Mouse (Mus musculus) cerebellum, adult 2 months (tissue): Measurements from ENCODE around the gene Mmd. TPM values are rescaled to one million over a fixed set of nuclear protein-coding genes. Genes with fewer than 3 reads are reported as not detected.

Experiments used
- DNase-seq, 2 experiments: peaks; one replicate each; pipeline ENCODE4 v3.0.0; 2021
- H3K27ac ChIP-seq: fragments of 200-500 bp; 2 replicates; pipeline ENCODE4 v1.5.1; 2012; ENCODE audit warnings: low read length, control low read depth, inconsistent platforms; ENCODE audit not compliant: insufficient read depth
- H3K27me3 ChIP-seq: fragments of 200-500 bp; 2 replicates; pipeline ENCODE4 v1.6.1; 2012; ENCODE audit warnings: inconsistent platforms, mild to moderate bottlenecking, low read length, moderate library complexity; ENCODE audit not compliant: control insufficient read depth, insufficient read depth
- H3K4me1 ChIP-seq: fragments of 200-500 bp; 2 replicates; pipeline ENCODE4 v1.6.1; 2011; ENCODE audit warnings: low read length; ENCODE audit not compliant: control insufficient read depth, insufficient read depth
- H3K4me3 ChIP-seq: fragments of 200-500 bp; replicated peaks from 2 replicates; pipeline ENCODE3; 2011; ENCODE audit warnings: mild to moderate bottlenecking, low read depth, low read length, control low read depth; ENCODE audit not compliant: insufficient read depth
- CTCF ChIP-seq: fragments of 200-500 bp; IDR thresholded peaks from 2 replicates; pipeline ENCODE4 v1.5.1; 2011; ENCODE audit warnings: low read depth, mild to moderate bottlenecking, control low read depth, low read length, moderate library complexity, borderline replicate concordance; ENCODE audit not compliant: insufficient read depth
- POLR2A ChIP-seq: fragments of 200-500 bp; IDR thresholded peaks from 2 replicates; pipeline ENCODE4 v1.6.1; 2011; ENCODE audit warnings: low read length, control low read depth, borderline replicate concordance; ENCODE audit not compliant: insufficient read depth
- WGBS: fragments of 180-500 bp; shearing (Covaris S2); methylation state at CpG from one replicate; pipeline ENCODE4 v1.1.7; 2018; 5-methylcytosine and 5-hydroxymethylcytosine counted together
- polyA plus RNA-seq: library from polyadenylated mRNA; depleted of rRNA; stranded (reverse); fragments of >200 nt; gene quantifications from 2 replicates; pipeline ENCODE4 v1.2.3, GENCODE M21; 2012; rRNA removed

The Mmd gene
- polyA plus RNA-seq, 1 experiment = 27.3 TPM

- Histone ChIP-seq H3K27ac (no peak overlapping the region), H3K27me3 (no peaks in the 10 kb centered on the region), H3K4me3 (no peak overlapping the region), H3K4me1 (no peaks in the 10 kb centered on the region)
- 89% methylated on average over 3 of the region's 3 CpGs for WGBS
- DNase-seq = no peak
- no peak for TF ChIP-seq POLR2A
- no peak for TF ChIP-seq CTCF
These were observed 75.3 kb downstream of the Mmd start for GRCm38 (mm10) chr11:90324597-90324996.

GRCm38 (mm10) chr11:90326146-90326545 is 76.9 kb downstream of the Mmd start:
- 94% methylated on average over 5 of the region's 5 CpGs for WGBS
- DNase-seq = no peak
- Histone ChIP-seq H3K4me3 (no peak overlapping the region), H3K27me3 (no peaks in the 10 kb centered on the region), H3K4me1 (no peaks in the 10 kb centered on the region), H3K27ac (no peak overlapping the region)
- TF ChIP-seq POLR2A = no peak
- TF ChIP-seq CTCF = no peak

GRCm38 (mm10) chr11:90326836-90327235 is 77.6 kb downstream of the Mmd start:
- Histone ChIP-seq H3K27me3 (no peaks in the 10 kb centered on the region), H3K4me1 (no peaks in the 10 kb centered on the region), H3K27ac (no peak overlapping the region), H3K4me3 (no peak overlapping the region)
- DNase-seq = no peak
- 8% methylated on average over 1 of the region's 1 CpGs for WGBS
- TF ChIP-seq CTCF (no peak), POLR2A (no peak)

Other genes with a start within 250 kb of the Mmd start
- 2.8 and 2.9 TPM in 2 replicates for gene Pctp, start 246.6 kb upstream of the Mmd start, polyA plus RNA-seq
- 8.1 and 9.2 TPM in 2 replicates for gene Tmem100, start 219.1 kb upstream of the Mmd start, polyA plus RNA-seq
- 4.9 and 5.0 TPM in 2 replicates for gene Gm45716, start 61.8 kb upstream of the Mmd start, polyA plus RNA-seq
- 42.5 and 50.4 TPM in 2 replicates for gene Hlf, start 141.4 kb downstream of the Mmd start, polyA plus RNA-seq